Mouse (Mus musculus) MEL (cell line): ENCODE measurements around the gene Dnajc30. TPM values are rescaled to one million over a fixed set of nuclear protein-coding genes. Genes with fewer than 3 reads are reported as not detected.

Experiments
- DNase-seq: peaks from one replicate; pipeline ENCODE4 v3.0.0; 2011; ENCODE audit warnings: low read depth, low spot score
- H3K27ac ChIP-seq: 2 replicates; pipeline ENCODE4 v1.5.1; 2012; ENCODE audit warnings: low read depth, mild to moderate bottlenecking, control low read depth, low read length, moderate library complexity; ENCODE audit not compliant: control insufficient read depth
- H3K27me3 ChIP-seq, 2 experiments: fragments of 150-350 bp in 1 of 2; sonication (generic) in 1 of 2; 2 replicates each; pipeline ENCODE4 v1.6.1; 2012; ENCODE audit warnings: low read length in 2 of 2, mild to moderate bottlenecking in 2 of 2, improper control_type of control experiment in 1 of 2, moderate library complexity in 1 of 2; ENCODE audit not compliant: insufficient read depth in 2 of 2, control insufficient read depth in 1 of 2
- H3K36me3 ChIP-seq, 2 experiments: 2 replicates each; pipeline ENCODE4 v1.6.1; 2012 to 2014; ENCODE audit warnings: low read length in 2 of 2, improper control_type of control experiment in 1 of 2, inconsistent platforms in 1 of 2, mild to moderate bottlenecking in 1 of 2; ENCODE audit not compliant: insufficient read depth in 2 of 2, control insufficient read depth in 1 of 2
- H3K4me1 ChIP-seq, 2 experiments: fragments of 150-350 bp in 1 of 2; sonication (generic) in 1 of 2; 2 replicates each; pipeline ENCODE4 v1.6.1; 2012; ENCODE audit warnings: low read length in 2 of 2, improper control_type of control experiment in 1 of 2, mild to moderate bottlenecking in 1 of 2; ENCODE audit not compliant: insufficient read depth in 2 of 2, control insufficient read depth in 1 of 2
- H3K4me3 ChIP-seq, 2 experiments: fragments of 150-350 bp in 1 of 2; sonication (generic) in 1 of 2; 2 replicates each; pipeline ENCODE4 v1.5.1; 2012; ENCODE audit warnings: low read depth in 2 of 2, low read length in 2 of 2, mild to moderate bottlenecking in 2 of 2, moderate library complexity in 2 of 2, control low read depth in 1 of 2, improper control_type of control experiment in 1 of 2; ENCODE audit not compliant: control insufficient read depth in 1 of 2, insufficient read depth in 1 of 2
- H3K79me2 ChIP-seq: 2 replicates; pipeline ENCODE4 v1.6.1; 2012; ENCODE audit warnings: mild to moderate bottlenecking, low read length, moderate library complexity; ENCODE audit not compliant: control insufficient read depth, poor library complexity, insufficient read depth
- H3K9ac ChIP-seq: 2 replicates; pipeline ENCODE4 v1.6.1; 2012; ENCODE audit warnings: low read depth, mild to moderate bottlenecking, control low read depth, low read length, moderate library complexity; ENCODE audit not compliant: control insufficient read depth, poor library complexity, severe bottlenecking
- H3K9me3 ChIP-seq: fragments of 150-350 bp; sonication (generic); replicated peaks from 2 replicates; pipeline ENCODE4 v1.6.1; 2012; ENCODE audit warnings: mild to moderate bottlenecking, low read length, improper control_type of control experiment, moderate library complexity; ENCODE audit not compliant: insufficient read depth
- CHD1 ChIP-seq: IDR thresholded peaks from 2 replicates; pipeline ENCODE4 v1.6.1; 2012; ENCODE audit warnings: low read depth, mild to moderate bottlenecking, inconsistent platforms, low read length, improper control_type of control experiment
- CHD2 ChIP-seq: IDR thresholded peaks from 2 replicates; pipeline ENCODE4 v1.6.1; 2011; ENCODE audit warnings: low read length, improper control_type of control experiment
- CTCF ChIP-seq, 3 experiments: IDR thresholded peaks in 2 of 3; conservative IDR thresholded peaks in 1 of 3; 2 replicates each; pipeline ENCODE4 v1.5.1; 2011 to 2012; ENCODE audit warnings: low read length in 3 of 3, low read depth in 2 of 3, mild to moderate bottlenecking in 2 of 3, improper control_type of control experiment in 1 of 3, inconsistent platforms in 1 of 3, mixed read lengths in 1 of 3, moderate library complexity in 1 of 3; ENCODE audit not compliant: control insufficient read depth in 1 of 3, insufficient read depth in 1 of 3, poor library complexity in 1 of 3, severe bottlenecking in 1 of 3
- E2F4 ChIP-seq: IDR thresholded peaks from 2 replicates; pipeline ENCODE4 v1.6.1; 2011; ENCODE audit warnings: low read depth, low read length, improper control_type of control experiment, borderline replicate concordance
- ELF1 ChIP-seq: IDR thresholded peaks from 2 replicates; pipeline ENCODE4 v1.6.1; 2014; ENCODE audit warnings: low read depth, mild to moderate bottlenecking, inconsistent platforms, low read length, improper control_type of control experiment, moderate library complexity
- EP300 ChIP-seq, 2 experiments: IDR thresholded peaks; 2 replicates each; pipeline ENCODE4 v1.6.1; 2011; ENCODE audit warnings: improper control_type of control experiment in 2 of 2, low read length in 2 of 2, low read depth in 1 of 2, mild to moderate bottlenecking in 1 of 2
- GABPA ChIP-seq: IDR thresholded peaks from 2 replicates; pipeline ENCODE4 v1.6.1; 2012; ENCODE audit warnings: low read depth, mild to moderate bottlenecking, inconsistent platforms, low read length, improper control_type of control experiment, moderate library complexity
- GATA1 ChIP-seq: IDR thresholded peaks from 2 replicates; pipeline ENCODE4 v1.6.1; 2011; ENCODE audit warnings: low read depth, low read length, improper control_type of control experiment
- JUND ChIP-seq: IDR thresholded peaks from 2 replicates; pipeline ENCODE4 v1.6.1; 2011; ENCODE audit warnings: low read depth, mild to moderate bottlenecking, improper control_type of control experiment, low read length
- KAT2A ChIP-seq: conservative IDR thresholded peaks from 2 replicates; pipeline ENCODE4 v1.6.1; 2012; ENCODE audit warnings: low read depth, low read length, improper control_type of control experiment, inconsistent platforms
- MAX ChIP-seq: IDR thresholded peaks from 2 replicates; pipeline ENCODE4 v1.6.1; 2011; ENCODE audit warnings: low read length, improper control_type of control experiment
- MAZ ChIP-seq: IDR thresholded peaks from 2 replicates; pipeline ENCODE4 v1.6.1; 2012; ENCODE audit warnings: low read depth, mild to moderate bottlenecking, inconsistent platforms, low read length, improper control_type of control experiment
- MYC ChIP-seq: IDR thresholded peaks from 2 replicates; pipeline ENCODE4 v1.6.1; 2011; ENCODE audit warnings: low read depth, mild to moderate bottlenecking, low read length, improper control_type of control experiment, moderate library complexity
- NELFE ChIP-seq: IDR thresholded peaks from 2 replicates; pipeline ENCODE4 v1.6.1; 2011; ENCODE audit warnings: low read depth, low read length, improper control_type of control experiment
- POLR2AphosphoS2 ChIP-seq: IDR thresholded peaks from 2 replicates; pipeline ENCODE4 v1.6.1; 2011; ENCODE audit warnings: low read length, improper control_type of control experiment
- POLR2AphosphoS5 ChIP-seq: IDR thresholded peaks from 2 replicates; pipeline ENCODE4 v1.6.1; 2012; ENCODE audit warnings: low read depth, borderline replicate concordance, mild to moderate bottlenecking, inconsistent platforms, low read length, moderate library complexity, mixed read lengths
- RCOR1 ChIP-seq: IDR thresholded peaks from 2 replicates; pipeline ENCODE4 v1.6.1; 2012; ENCODE audit warnings: low read depth, mild to moderate bottlenecking, inconsistent platforms, low read length, improper control_type of control experiment
- SIN3A ChIP-seq: IDR thresholded peaks from 2 replicates; pipeline ENCODE4 v1.6.1; 2012; ENCODE audit warnings: low read length, improper control_type of control experiment, inconsistent platforms
- SMC3 ChIP-seq: IDR thresholded peaks from 2 replicates; pipeline ENCODE4 v1.6.1; 2011; ENCODE audit warnings: low read depth, low read length, improper control_type of control experiment
- TAL1 ChIP-seq: IDR thresholded peaks from 2 replicates; pipeline ENCODE4 v1.6.1; 2012; ENCODE audit warnings: mild to moderate bottlenecking, inconsistent platforms, low read length, moderate library complexity, mixed read lengths
- TCF12 ChIP-seq: IDR thresholded peaks from 2 replicates; pipeline ENCODE4 v1.6.1; 2014; ENCODE audit warnings: low read depth, mild to moderate bottlenecking, inconsistent platforms, low read length, improper control_type of control experiment, moderate library complexity
- UBTF ChIP-seq: IDR thresholded peaks from 2 replicates; pipeline ENCODE4 v1.6.1; 2012; ENCODE audit warnings: low read depth, mild to moderate bottlenecking, inconsistent platforms, low read length, improper control_type of control experiment, moderate library complexity, borderline replicate concordance; ENCODE audit not compliant: insufficient read depth
- USF1 ChIP-seq: IDR thresholded peaks from 2 replicates; pipeline ENCODE4 v1.6.1; 2014; ENCODE audit warnings: low read depth, mild to moderate bottlenecking, inconsistent platforms, low read length, improper control_type of control experiment, moderate library complexity
- USF2 ChIP-seq, 2 experiments: IDR thresholded peaks; 2 replicates each; pipeline ENCODE4 v1.6.1; 2011 to 2012; ENCODE audit warnings: improper control_type of control experiment in 2 of 2, low read length in 2 of 2, borderline replicate concordance in 1 of 2, inconsistent platforms in 1 of 2, low read depth in 1 of 2, mild to moderate bottlenecking in 1 of 2; ENCODE audit not compliant: insufficient read depth in 1 of 2
- ZC3H11A ChIP-seq: IDR thresholded peaks from 2 replicates; pipeline ENCODE4 v1.6.1; 2012; ENCODE audit warnings: low read depth, mild to moderate bottlenecking, inconsistent platforms, low read length, improper control_type of control experiment
- ZKSCAN1 ChIP-seq: IDR thresholded peaks from 2 replicates; pipeline ENCODE4 v1.6.1; 2012; ENCODE audit warnings: low read depth, mild to moderate bottlenecking, inconsistent platforms, low read length, improper control_type of control experiment, moderate library complexity
- ZMIZ1 ChIP-seq: IDR thresholded peaks from 2 replicates; pipeline ENCODE4 v1.6.1; 2012; ENCODE audit warnings: low read depth, mild to moderate bottlenecking, inconsistent platforms, low read length, improper control_type of control experiment, moderate library complexity
- polyA plus RNA-seq, 2 experiments: library from polyadenylated mRNA; stranded (reverse) in 1 of 2; unstranded in 1 of 2; fragments of >175 nt in 1 of 2; fragments of >200 nt in 1 of 2; gene quantifications; 2 replicates each; pipeline versions ENCODE4 v1.2.1 to v1.2.4; 2012; ENCODE audit warnings: low replicate concordance in 2 of 2, low read depth in 1 of 2; ENCODE audit not compliant: insufficient read length in 2 of 2, insufficient read depth in 1 of 2, missing spikeins in 1 of 2
- total RNA-seq: library from RNA; depleted of rRNA; stranded (reverse); fragments of 300-350 nt; gene quantifications from 2 replicates; pipeline ENCODE4 v1.2.3, GENCODE M21; 2012

Gene Dnajc30
- total and polyA plus RNA-seq, 3 experiments, result 7.4 to 15.6 TPM; not detected in 1

DNA sequence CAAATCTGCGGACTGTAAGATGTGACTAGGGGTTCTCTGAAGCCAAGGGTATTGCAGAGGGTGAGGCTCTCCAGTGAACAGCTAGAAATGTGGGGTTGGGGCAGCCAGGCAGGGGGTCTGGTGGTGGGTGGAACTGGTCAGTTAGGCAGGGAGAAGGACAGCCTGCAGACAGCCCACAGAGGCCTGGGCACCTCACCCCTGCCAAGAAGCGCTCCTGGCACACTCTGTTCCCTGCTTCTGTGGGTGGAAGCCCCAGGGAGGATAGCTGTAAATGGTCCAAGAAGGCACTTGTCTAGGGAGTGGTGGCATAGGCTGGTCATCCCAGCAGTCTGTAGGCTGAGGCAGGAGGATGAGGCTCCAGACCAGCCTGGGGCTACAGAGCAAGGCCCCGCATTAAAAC, 45.4 kb downstream of the Dnajc30 start:
- no peaks in the 10 kb centered on the region for H3K79me2 ChIP-seq
- H3K9ac ChIP-seq, result no peak overlapping the region
- no peak overlapping the region for H3K27ac ChIP-seq
- TF ChIP-seq E2F4 (no peak), CTCF (IDR thresholded peaks at IDR 0.05 in 2 of 3, conservative IDR thresholded peaks at IDR 0.05 in 1 of 3; ENCODE audit: control insufficient read depth in 1 of 3, insufficient read depth in 1 of 3, low read depth in 2 of 3, low read length in 3 of 3, poor library complexity in 1 of 3, severe bottlenecking in 1 of 3) (no peak), JUND (no peak), SIN3A (no peak)
- H3K36me3 ChIP-seq, result no peaks in the 10 kb centered on the region
- H3K27me3 ChIP-seq, result no peaks in the 10 kb centered on the region
- H3K4me3 ChIP-seq, result no peak overlapping the region
- no peaks in the 10 kb centered on the region for H3K4me1 ChIP-seq
- H3K9me3 ChIP-seq, result no peaks in the 10 kb centered on the region
- no peak for DNase-seq

DNA sequence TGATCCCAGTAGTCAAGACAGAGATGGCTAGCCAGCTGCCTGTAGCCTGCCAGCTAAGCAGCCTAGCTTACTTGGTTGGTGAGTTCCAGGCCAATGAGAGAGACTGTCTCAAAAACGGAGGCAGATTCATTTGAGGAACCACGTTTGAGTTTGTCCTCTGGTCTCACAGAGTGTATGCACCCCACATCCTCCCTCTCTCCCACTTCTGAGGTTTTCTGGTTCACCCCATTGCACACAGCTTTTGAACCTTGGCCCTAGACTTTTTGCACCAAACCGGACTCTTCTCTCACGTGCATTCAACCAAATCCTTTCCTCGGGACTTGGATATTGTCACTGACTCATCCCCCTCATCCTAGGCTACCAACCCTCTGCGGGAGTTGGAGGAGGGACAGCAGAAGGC, 46.0 kb downstream of the Dnajc30 start:
- Histone ChIP-seq H3K27ac (no peak overlapping the region), H3K79me2 (no peaks in the 10 kb centered on the region), H3K27me3 (no peaks in the 10 kb centered on the region), H3K9ac (no peak overlapping the region), H3K36me3 (no peaks in the 10 kb centered on the region), H3K4me3 (no peak overlapping the region), H3K9me3 (no peaks in the 10 kb centered on the region), H3K4me1 (no peaks in the 10 kb centered on the region)
- no peak for TF ChIP-seq MAZ
- TF ChIP-seq SMC3, result no peak
- TF ChIP-seq TCF12, result no peak
- no peak for TF ChIP-seq MAX
- no peak for TF ChIP-seq CHD2
- TF ChIP-seq POLR2AphosphoS5, result no peak
- no peak for TF ChIP-seq NELFE
- no peak for TF ChIP-seq USF2 (IDR thresholded peaks at IDR 0.05; ENCODE audit: borderline replicate concordance in 1 of 2, insufficient read depth in 1 of 2, low read depth in 1 of 2, low read length in 2 of 2)
- no peak for TF ChIP-seq RCOR1
- no peak for TF ChIP-seq KAT2A
- TF ChIP-seq EP300 (IDR thresholded peaks at IDR 0.05; ENCODE audit: low read depth in 1 of 2, low read length in 2 of 2), result no peak
- TF ChIP-seq SIN3A, result no peak
- no peak for TF ChIP-seq POLR2AphosphoS2
- TF ChIP-seq ZKSCAN1, result no peak
- no peak for DNase-seq

DNA sequence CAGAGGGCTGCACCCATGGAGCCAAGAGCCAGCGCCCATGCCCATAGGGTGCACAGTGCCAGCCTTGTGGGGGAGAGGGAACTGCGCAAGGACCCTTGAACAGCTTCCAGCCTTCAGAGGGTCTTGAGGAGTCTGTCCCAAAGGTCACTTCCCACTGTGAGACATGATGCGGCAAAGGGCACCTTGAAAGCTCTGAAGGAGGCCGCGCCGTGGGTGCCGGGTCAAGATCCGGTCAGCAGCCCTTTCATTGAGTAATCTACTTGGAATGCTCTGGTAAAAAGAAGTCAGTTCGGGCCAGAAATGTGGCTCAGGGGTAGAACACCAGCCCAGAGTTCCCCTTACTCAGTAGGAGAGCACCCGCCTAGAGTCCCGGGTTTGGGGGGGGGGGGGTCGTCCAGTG, 49.8 kb downstream of the Dnajc30 start:
- H3K27me3 ChIP-seq, result no peaks in the 10 kb centered on the region
- no peaks in the 10 kb centered on the region for H3K9me3 ChIP-seq
- no peaks in the 10 kb centered on the region; a peak in 1 of 4 replicates for H3K4me1 ChIP-seq
- H3K9ac ChIP-seq, result no peak overlapping the region
- no peaks in the 10 kb centered on the region for H3K79me2 ChIP-seq
- no peak for DNase-seq
- no peaks in the 10 kb centered on the region for H3K36me3 ChIP-seq
- no peak for TF ChIP-seq RCOR1
- TF ChIP-seq TAL1, result no peak
- TF ChIP-seq USF1, result no peak
- no peak for TF ChIP-seq CHD2
- no peak for TF ChIP-seq MAZ
- no peak for TF ChIP-seq SMC3
- no peak for TF ChIP-seq GATA1
- TF ChIP-seq JUND, result no peak
- no peak for TF ChIP-seq POLR2AphosphoS5
- no peak for TF ChIP-seq ELF1
- TF ChIP-seq ZKSCAN1, result no peak
- no peak for TF ChIP-seq CHD1
- no peak for TF ChIP-seq GABPA
- no peak for TF ChIP-seq ZMIZ1
- no peak for TF ChIP-seq UBTF
- TF ChIP-seq ZC3H11A, result no peak
- TF ChIP-seq KAT2A, result no peak
- TF ChIP-seq MYC, result no peak
- no peak overlapping the region for H3K4me3 ChIP-seq
- no peak overlapping the region for H3K27ac ChIP-seq
